Mouse (Mus musculus) lung, embryonic 16.5 days (tissue): ENCODE measurements around the gene Iqgap1. TPM values are rescaled to one million over a fixed set of nuclear protein-coding genes. Genes with fewer than 3 reads are reported as not detected.
A peak's percentile ranks its signal among the peaks of the same experiment; 100 is the strongest.

Source experiments
- ATAC-seq: fragments of 200-750 bp; cut with Nextera tagmentation; 2 replicates; pipeline ENCODE4 v1.8.0; 2017; ENCODE audit warnings: low read depth, mild to moderate bottlenecking, moderate library complexity
- H3K27ac ChIP-seq: fragments of 300-500 bp; sonication (generic); 2 replicates; pipeline ENCODE4 v1.5.1; 2014; ENCODE audit warnings: mild to moderate bottlenecking, control low read depth, low read length
- H3K27me3 ChIP-seq: fragments of 300-500 bp; sonication (generic); 2 replicates; pipeline ENCODE4 v1.6.1; 2014; ENCODE audit warnings: low read depth, low read length, mixed read lengths; ENCODE audit not compliant: control insufficient read depth, insufficient read depth
- H3K36me3 ChIP-seq: fragments of 300-500 bp; sonication (generic); 2 replicates; pipeline ENCODE4 v1.6.1; 2014; ENCODE audit warnings: low read length; ENCODE audit not compliant: control insufficient read depth, insufficient read depth
- H3K4me1 ChIP-seq: fragments of 300-500 bp; sonication (generic); replicated peaks from 2 replicates; pipeline ENCODE4 v1.6.1; 2014; ENCODE audit warnings: low read length, mixed read lengths; ENCODE audit not compliant: control insufficient read depth, insufficient read depth
- H3K4me2 ChIP-seq: fragments of 300-500 bp; sonication (generic); 2 replicates; pipeline ENCODE4 v1.6.1; 2014; ENCODE audit warnings: low read depth, low read length, control low read depth
- H3K4me3 ChIP-seq: fragments of 300-500 bp; sonication (generic); 2 replicates; pipeline ENCODE4 v1.5.1; 2014; ENCODE audit warnings: mild to moderate bottlenecking, low read length, control low read depth
- H3K9ac ChIP-seq: fragments of 300-500 bp; sonication (generic); 2 replicates; pipeline ENCODE4 v1.6.1; 2014; ENCODE audit warnings: low read length, control low read depth
- H3K9me3 ChIP-seq: fragments of 300-500 bp; sonication (generic); 2 replicates; pipeline ENCODE4 v1.6.1; 2016; ENCODE audit warnings: low read length; ENCODE audit not compliant: control insufficient read depth
- WGBS: fragments of 180-500 bp; shearing (Covaris S2); extraction: QIAGEN DNeasy Blood & Tissue Kit; methylation state at CpG from one replicate; pipeline ENCODE4 v1.1.7; 2014; 5-methylcytosine and 5-hydroxymethylcytosine counted together
- polyA plus RNA-seq: library from polyadenylated mRNA; unstranded; fragments of >200 nt; fragmentation: Nextera tagmentation; extraction: Ambion mirVana; gene quantifications from 2 replicates; pipeline ENCODE4 v1.2.1, GENCODE M21; 2015

Gene Iqgap1
- 136 and 141 TPM in 2 replicates for polyA plus RNA-seq

DNA sequence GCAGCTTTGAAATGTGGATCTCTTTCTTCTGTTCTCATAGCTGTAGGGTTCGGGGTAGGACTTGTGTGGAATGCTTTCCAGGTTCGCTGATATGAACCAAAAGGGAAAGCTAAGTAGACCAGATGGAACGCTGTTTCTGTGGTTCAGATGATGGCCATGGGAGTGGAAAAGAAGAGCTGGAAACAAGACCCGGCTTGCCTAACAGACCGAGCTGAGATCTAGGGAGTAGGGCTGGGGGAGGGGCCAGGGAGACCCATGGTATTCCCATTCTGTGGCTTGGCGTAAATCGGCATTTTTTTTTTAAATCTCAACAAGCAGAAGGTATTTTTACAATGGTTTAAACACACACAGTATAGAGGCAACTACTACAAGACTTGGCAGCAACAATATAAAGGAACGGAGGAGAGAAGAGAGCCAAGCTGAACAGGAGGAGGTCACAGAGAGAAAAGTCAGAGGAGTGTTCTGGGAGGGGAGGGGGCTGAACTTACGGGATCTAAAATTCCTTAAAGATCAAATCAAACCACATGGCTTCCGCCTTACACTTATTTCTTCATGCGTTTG, at the start of gene Iqgap1:
Gene Iqgap1, minus strand, starts transcription at position 132 of the 561 bp plus-strand sequence.
- H3K27ac ChIP-seq, result peak within 1 kb of the TSS; percentile 50; the same call in 1 of the 2 replicates
- no peaks in the 10 kb centered on the region for H3K27me3 ChIP-seq
- no peaks in the 10 kb centered on the region for H3K9me3 ChIP-seq
- H3K4me2 ChIP-seq, result no peak within 1 kb of the TSS
- WGBS, result 47% methylated on average over 11 of the region's 11 CpGs
- no peak within 1 kb of the TSS for H3K4me3 ChIP-seq
- peaks cover 10% of the 10 kb centered on the region; the same call in 1 of the 2 replicates for H3K4me1 ChIP-seq
- H3K9ac ChIP-seq, result no peak within 1 kb of the TSS
- H3K36me3 ChIP-seq, result no peaks in the 10 kb centered on the region
- ATAC-seq, result peak; percentile 35

- no peak overlapping the region for H3K4me2 ChIP-seq
- H3K4me3 ChIP-seq, result no peak overlapping the region
- no peaks in the 10 kb centered on the region for H3K4me1 ChIP-seq
- WGBS, result 94% methylated on average over 2 of the region's 2 CpGs
- H3K27ac ChIP-seq, result no peak overlapping the region
- no peaks in the 10 kb centered on the region for H3K27me3 ChIP-seq
- ATAC-seq, result no peak
- 0 out of 2 replicates have a peak, but pooled peaks cover 2% of the 10 kb centered on the region for H3K9me3 ChIP-seq
- H3K9ac ChIP-seq, result no peak overlapping the region
- peaks cover 54% of the 10 kb centered on the region for H3K36me3 ChIP-seq
These were observed 47.9 kb upstream of the Iqgap1 start for GRCm38 (mm10) chr7:80873631-80874030.

DNA sequence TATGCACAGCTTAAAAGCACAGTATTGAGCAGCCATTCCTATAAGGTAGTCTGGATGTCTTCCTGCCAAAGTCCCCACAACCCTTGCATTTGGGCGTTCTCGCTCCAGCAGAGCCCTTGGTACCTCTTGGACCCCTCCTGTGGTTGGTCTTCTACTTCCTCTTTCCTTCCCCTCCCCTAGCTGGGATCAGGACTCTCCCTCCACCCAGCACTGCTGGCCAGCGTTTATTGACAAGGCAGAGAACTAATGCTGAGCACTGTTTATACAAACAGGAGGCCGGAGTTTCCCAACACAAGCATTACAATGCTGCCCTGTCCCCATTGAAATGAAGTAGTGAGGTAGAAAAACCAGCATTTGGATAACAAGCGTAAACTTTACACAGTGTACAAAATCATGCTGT, 47.3 kb upstream of the Iqgap1 start:
- Histone ChIP-seq H3K4me3 (no peak overlapping the region), H3K4me2 (no peak overlapping the region), H3K27me3 (no peaks in the 10 kb centered on the region), H3K27ac (no peak overlapping the region), H3K4me1 (no peaks in the 10 kb centered on the region), H3K9ac (no peak overlapping the region), H3K36me3 (peaks cover 58% of the 10 kb centered on the region), H3K9me3 (0 out of 2 replicates have a peak, but pooled peaks cover 2% of the 10 kb centered on the region)
- WGBS, result 81% methylated on average over 5 of the region's 5 CpGs
- ATAC-seq, result no peak

DNA sequence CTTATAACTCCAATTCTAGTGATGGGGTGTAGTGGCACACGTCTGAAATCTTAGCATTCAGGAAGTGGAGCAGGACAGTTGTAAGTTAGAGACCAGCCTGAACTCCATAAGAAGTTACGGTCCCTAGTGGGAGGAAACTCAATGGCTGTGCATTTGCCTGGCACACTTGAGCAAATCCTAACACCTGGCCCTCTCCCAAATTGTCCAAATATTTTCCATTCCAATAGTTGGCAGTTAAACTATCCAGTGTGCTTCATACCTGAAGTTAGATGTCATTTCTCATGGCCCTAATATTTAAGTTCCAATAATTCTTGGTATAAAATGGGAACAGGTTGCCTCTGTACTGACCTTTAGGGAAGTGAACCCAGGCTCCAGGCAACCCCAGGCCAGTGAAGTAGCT, 42.9 kb upstream of the Iqgap1 start:
- Histone ChIP-seq H3K9ac (no peak overlapping the region), H3K4me2 (no peak overlapping the region), H3K27me3 (no peaks in the 10 kb centered on the region), H3K4me3 (no peak overlapping the region), H3K9me3 (0 out of 2 replicates have a peak, but pooled peaks cover 2% of the 10 kb centered on the region), H3K36me3 (peaks cover 46% of the 10 kb centered on the region), H3K27ac (no peak overlapping the region), H3K4me1 (peaks cover 12% of the 10 kb centered on the region)
- 85% methylated on average over 2 of the region's 2 CpGs for WGBS
- ATAC-seq, result no peak

GRCm38 (mm10) chr7:80866514-80867147, 40.9 kb upstream of the Iqgap1 start:
- no peaks in the 10 kb centered on the region for H3K27me3 ChIP-seq
- H3K36me3 ChIP-seq, result peaks cover 38% of the 10 kb centered on the region
- no peak overlapping the region for H3K4me3 ChIP-seq
- peak overlapping the region; percentile 48 for H3K27ac ChIP-seq
- H3K9me3 ChIP-seq, result no peaks in the 10 kb centered on the region
- H3K9ac ChIP-seq, result peak overlapping the region; percentile 32; the same call in 1 of the 2 replicates
- peaks cover 26% of the 10 kb centered on the region for H3K4me1 ChIP-seq
- H3K4me2 ChIP-seq, result no peak overlapping the region
- ATAC-seq, result no peak
- 47% methylated on average over 7 of the region's 7 CpGs for WGBS

GRCm38 (mm10) chr7:80865521-80865920, 39.7 kb upstream of the Iqgap1 start:
- no peak overlapping the region for H3K9ac ChIP-seq
- WGBS, result 83% methylated on average over 7 of the region's 7 CpGs
- peak overlapping the region; percentile 73 for H3K27ac ChIP-seq
- H3K4me3 ChIP-seq, result no peak overlapping the region
- peaks cover 32% of the 10 kb centered on the region for H3K36me3 ChIP-seq
- no peaks in the 10 kb centered on the region for H3K27me3 ChIP-seq
- peaks cover 28% of the 10 kb centered on the region for H3K4me1 ChIP-seq
- no peak for ATAC-seq
- no peaks in the 10 kb centered on the region for H3K9me3 ChIP-seq
- H3K4me2 ChIP-seq, result 0 out of 2 replicates have a peak overlapping the region, but pooled peaks have one; percentile 16

GRCm38 (mm10) chr7:80864831-80865230, 39.1 kb upstream of the Iqgap1 start:
- Histone ChIP-seq H3K36me3 (peaks cover 27% of the 10 kb centered on the region), H3K27me3 (no peaks in the 10 kb centered on the region), H3K27ac (peak overlapping the region; percentile 73), H3K4me3 (no peak overlapping the region), H3K4me2 (peak overlapping the region; percentile 16; the same call in 1 of the 2 replicates), H3K4me1 (peaks cover 28% of the 10 kb centered on the region), H3K9ac (no peak overlapping the region; the same call in 1 of the 2 replicates), H3K9me3 (no peaks in the 10 kb centered on the region)
- peak; percentile 11; the same call in 1 of the 2 replicates for ATAC-seq
- 58% methylated on average over 8 of the region's 8 CpGs for WGBS

DNA sequence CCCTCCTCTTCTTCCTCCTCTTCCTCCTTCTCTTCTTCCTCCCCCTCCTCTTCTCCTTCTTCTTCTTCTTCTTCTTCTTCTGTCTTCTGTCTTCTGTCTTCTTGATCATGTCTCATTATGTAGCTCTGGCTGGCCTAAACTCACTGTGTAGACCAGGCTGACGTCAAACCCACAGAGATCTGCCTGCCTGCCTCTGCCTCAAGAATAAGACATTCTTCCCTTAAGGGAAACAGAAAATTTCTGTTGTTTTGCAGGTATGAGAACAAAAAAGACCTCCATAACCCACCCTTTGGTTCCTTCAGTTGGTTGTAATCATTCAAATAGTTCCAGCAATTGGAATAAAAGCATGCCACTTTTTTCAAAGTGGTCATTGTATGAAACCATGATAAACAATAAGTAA, 38.4 kb upstream of the Iqgap1 start:
- H3K27ac ChIP-seq, result peak overlapping the region; percentile 73
- no peaks in the 10 kb centered on the region for H3K27me3 ChIP-seq
- peaks cover 28% of the 10 kb centered on the region for H3K4me1 ChIP-seq
- H3K4me2 ChIP-seq, result no peak overlapping the region
- 68% methylated on average over 1 of the region's 1 CpGs for WGBS
- H3K9me3 ChIP-seq, result no peaks in the 10 kb centered on the region
- peaks cover 24% of the 10 kb centered on the region for H3K36me3 ChIP-seq
- ATAC-seq, result no peak
- H3K4me3 ChIP-seq, result no peak overlapping the region
- no peak overlapping the region for H3K9ac ChIP-seq

GRCm38 (mm10) chr7:80863520-80863919, 37.7 kb upstream of the Iqgap1 start:
- H3K4me1 ChIP-seq, result peaks cover 28% of the 10 kb centered on the region
- no peak overlapping the region for H3K4me3 ChIP-seq
- H3K36me3 ChIP-seq, result peaks cover 21% of the 10 kb centered on the region
- peak overlapping the region; percentile 73; the same call in 1 of the 2 replicates for H3K27ac ChIP-seq
- WGBS, result 85% methylated on average over 5 of the region's 5 CpGs
- no peak overlapping the region for H3K4me2 ChIP-seq
- no peak for ATAC-seq
- H3K9me3 ChIP-seq, result no peaks in the 10 kb centered on the region
- H3K9ac ChIP-seq, result peak overlapping the region; percentile 43
- no peaks in the 10 kb centered on the region for H3K27me3 ChIP-seq
